Mouse (Mus musculus): ENCODE results near the gene Hist1h2ah. TPM values are rescaled to one million over a fixed set of nuclear protein-coding genes. Genes with fewer than 3 reads are reported as not detected.

Gene Hist1h2ah
- total and polyA plus RNA-seq, 3 experiments: 2.3 to 628 (median 8.1) TPM

- dilution Hi-C loops (cut with MboI; ENCODE audit: extremely low pct_ligation_motif_present, extremely low pct_unique_long_range_greater_than_20kb, low sequenced_read_pairs) (no loop called here), in situ Hi-C loops (cut with MboI; ENCODE audit: low pct_ligation_motif_present, low pct_unique_long_range_greater_than_20kb, low sequenced_read_pairs) (no loop called here)
- TF ChIP-seq USF2 (conservative IDR thresholded peaks at IDR 0.05; ENCODE audit: low read depth, low read length) (no peak), NRF1 (IDR thresholded peaks at IDR 0.05; ENCODE audit: low read depth, low read length) (no peak), ZNF384 (IDR thresholded peaks at IDR 0.05; ENCODE audit: low read depth, low read length) (no peak), HCFC1 (IDR thresholded peaks at IDR 0.05; ENCODE audit: low read depth, low read length) (no peak), ZC3H11A (IDR thresholded peaks at IDR 0.05; ENCODE audit: low read depth, low read length) (no peak), MYC (IDR thresholded peaks at IDR 0.05; ENCODE audit: low read depth, low read length) (no peak), ELF1 (IDR thresholded peaks at IDR 0.05; ENCODE audit: low read depth, low read length) (no peak), POLR2AphosphoS2 (IDR thresholded peaks at IDR 0.05; ENCODE audit: low read depth, low read length) (no peak), UBTF (IDR thresholded peaks at IDR 0.05; ENCODE audit: low read depth, low read length) (no peak), ETS1 (conservative IDR thresholded peaks at IDR 0.05; ENCODE audit: low read depth, low read length) (no peak), ZKSCAN1 (IDR thresholded peaks at IDR 0.05; ENCODE audit: borderline replicate concordance, low read depth, low read length) (no peak), CTCF (conservative IDR thresholded peaks at IDR 0.05 in 1 of 2, IDR thresholded peaks at IDR 0.05 in 1 of 2; ENCODE audit: low read depth in 2 of 2, low read length in 2 of 2) (no peak), POLR2A (IDR thresholded peaks at IDR 0.05; ENCODE audit: low read depth, low read length) (no peak)
- no peak for DNase-seq (ENCODE audit: extremely low read depth)
- Histone ChIP-seq H3K4me3 (replicated peaks in 1 of 3; ENCODE audit: low read depth in 2 of 3, low read length in 2 of 3, poor library complexity in 1 of 3) (no peak overlapping the region), H3K27ac (ENCODE audit: insufficient read depth, low read depth) (no peak overlapping the region), H3K4me2 (ENCODE audit: insufficient read depth, low read depth, poor library complexity, severe bottlenecking) (no peak overlapping the region), H3K9ac (ENCODE audit: insufficient read depth, low read depth) (no peak overlapping the region), H3K27me3 (replicated peaks) (no peaks in the 10 kb centered on the region), H3K79me2 (replicated peaks; ENCODE audit: control insufficient read depth, extremely low read depth, insufficient read depth, poor library complexity, severe bottlenecking) (no peaks in the 10 kb centered on the region), H3K4me1 (ENCODE audit: control insufficient read depth in 1 of 2, insufficient read depth in 2 of 2) (no peaks in the 10 kb centered on the region), H3K36me3 (replicated peaks in 1 of 2; ENCODE audit: control insufficient read depth in 1 of 2, insufficient read depth in 1 of 2, low read length in 1 of 2) (no peaks in the 10 kb centered on the region), H3K9me3 (replicated peaks; ENCODE audit: low read length) (no peaks in the 10 kb centered on the region)
Measured at GRCm38 (mm10) chr13:22063468-22063867, 28.1 kb upstream of the Hist1h2ah start.

DNA sequence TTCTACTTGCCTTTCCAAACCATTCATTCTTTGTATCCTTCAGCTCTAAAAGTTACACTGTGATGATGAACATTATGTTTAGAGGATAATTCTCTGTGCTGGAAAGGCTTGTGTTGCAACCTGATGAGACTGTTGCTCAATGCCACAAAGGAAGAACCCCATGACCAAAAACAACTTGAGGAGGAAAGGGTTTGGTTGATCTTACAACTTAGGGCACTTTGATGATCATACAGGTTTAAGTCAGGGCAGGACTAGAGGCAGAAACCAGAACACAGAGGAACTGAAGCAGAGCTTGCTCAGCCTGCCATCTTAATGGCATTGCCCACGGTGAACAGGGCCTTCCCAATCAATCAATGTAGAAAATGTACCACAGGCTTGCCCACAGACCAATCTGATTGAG, 26.1 kb upstream of the Hist1h2ah start:
- Histone ChIP-seq H3K9me3 (replicated peaks; ENCODE audit: low read length) (no peaks in the 10 kb centered on the region), H3K27me3 (replicated peaks) (no peaks in the 10 kb centered on the region), H3K9ac (ENCODE audit: insufficient read depth, low read depth) (no peak overlapping the region), H3K4me3 (replicated peaks in 1 of 3; ENCODE audit: low read depth in 2 of 3, low read length in 2 of 3, poor library complexity in 1 of 3) (no peak overlapping the region), H3K4me1 (ENCODE audit: control insufficient read depth in 1 of 2, insufficient read depth in 2 of 2) (no peaks in the 10 kb centered on the region), H3K36me3 (replicated peaks in 1 of 2; ENCODE audit: control insufficient read depth in 1 of 2, insufficient read depth in 1 of 2, low read length in 1 of 2) (no peaks in the 10 kb centered on the region), H3K79me2 (replicated peaks; ENCODE audit: control insufficient read depth, extremely low read depth, insufficient read depth, poor library complexity, severe bottlenecking) (no peaks in the 10 kb centered on the region), H3K27ac (ENCODE audit: insufficient read depth, low read depth) (no peak overlapping the region), H3K4me2 (ENCODE audit: insufficient read depth, low read depth, poor library complexity, severe bottlenecking) (no peak overlapping the region)
- DNase-seq (ENCODE audit: extremely low read depth): no peak
- TF ChIP-seq JUN (IDR thresholded peaks at IDR 0.05; ENCODE audit: insufficient read depth, low read depth, low read length) (no peak), UBTF (IDR thresholded peaks at IDR 0.05; ENCODE audit: low read depth, low read length) (no peak), ZC3H11A (IDR thresholded peaks at IDR 0.05; ENCODE audit: low read depth, low read length) (no peak), CHD2 (IDR thresholded peaks at IDR 0.05; ENCODE audit: low read length) (no peak), E2F4 (IDR thresholded peaks at IDR 0.05; ENCODE audit: insufficient replicate concordance, low read depth, low read length) (no peak), USF1 (IDR thresholded peaks at IDR 0.05; ENCODE audit: low read depth, low read length) (no peak), PAX5 (IDR thresholded peaks at IDR 0.05; ENCODE audit: low read length) (no peak), TBP (conservative IDR thresholded peaks at IDR 0.05; ENCODE audit: low read depth, low read length) (no peak), GABPA (IDR thresholded peaks at IDR 0.05; ENCODE audit: insufficient replicate concordance, low read depth, low read length) (no peak), JUND (conservative IDR thresholded peaks at IDR 0.05; ENCODE audit: low read depth, low read length) (no peak), ZMIZ1 (IDR thresholded peaks at IDR 0.05; ENCODE audit: low read depth, low read length) (no peak), MAZ (IDR thresholded peaks at IDR 0.05; ENCODE audit: low read depth, low read length) (no peak), NELFE (IDR thresholded peaks at IDR 0.05; ENCODE audit: low read depth, low read length) (no peak), POLR2AphosphoS2 (IDR thresholded peaks at IDR 0.05; ENCODE audit: low read depth, low read length) (no peak), POLR2A (IDR thresholded peaks at IDR 0.05; ENCODE audit: low read depth, low read length) (no peak), ZKSCAN1 (IDR thresholded peaks at IDR 0.05; ENCODE audit: borderline replicate concordance, low read depth, low read length) (no peak), NRF1 (IDR thresholded peaks at IDR 0.05; ENCODE audit: low read depth, low read length) (no peak), BHLHE40 (IDR thresholded peaks at IDR 0.05; ENCODE audit: low read depth, low read length) (no peak), ELF1 (IDR thresholded peaks at IDR 0.05; ENCODE audit: low read depth, low read length) (no peak), SMC3 (IDR thresholded peaks at IDR 0.05; ENCODE audit: low read depth, low read length) (no peak)
- dilution Hi-C loops (cut with MboI; ENCODE audit: extremely low pct_ligation_motif_present, extremely low pct_unique_long_range_greater_than_20kb, low sequenced_read_pairs): no loop called here
- in situ Hi-C loops (cut with MboI; ENCODE audit: low pct_ligation_motif_present, low pct_unique_long_range_greater_than_20kb, low sequenced_read_pairs): no loop called here
